Mouse (Mus musculus) liver, embryonic 16.5 days (tissue): ENCODE measurements around the gene Rorb. TPM values are rescaled to one million over a fixed set of nuclear protein-coding genes. Genes with fewer than 3 reads are reported as not detected.

Experiments used
- ATAC-seq: fragments of 200-750 bp; cut with Nextera tagmentation; 2 replicates; pipeline ENCODE4 v1.8.0; 2017; ENCODE audit warnings: low read depth, mild to moderate bottlenecking, moderate number of reproducible peaks, moderate library complexity
- H3K27ac ChIP-seq: fragments of 300-500 bp; sonication (generic); 2 replicates; pipeline ENCODE4 v1.5.1; 2014; ENCODE audit warnings: mild to moderate bottlenecking, low read length
- H3K27me3 ChIP-seq: fragments of 300-500 bp; sonication (generic); 2 replicates; pipeline ENCODE4 v1.6.1; 2014; ENCODE audit warnings: low read depth, low read length, mixed read lengths; ENCODE audit not compliant: control insufficient read depth, insufficient read depth
- H3K36me3 ChIP-seq: fragments of 300-500 bp; sonication (generic); 2 replicates; pipeline ENCODE4 v1.6.1; 2014; ENCODE audit warnings: mild to moderate bottlenecking; ENCODE audit not compliant: control insufficient read depth, insufficient read depth
- H3K4me1 ChIP-seq: fragments of 300-500 bp; sonication (generic); 2 replicates; pipeline ENCODE4 v1.6.1; 2014; ENCODE audit warnings: low read depth, low read length, mixed read lengths; ENCODE audit not compliant: control insufficient read depth
- H3K4me2 ChIP-seq: fragments of 300-500 bp; sonication (generic); 2 replicates; pipeline ENCODE4 v1.6.1; 2014; ENCODE audit warnings: low read depth, low read length, mixed read lengths
- H3K4me3 ChIP-seq: fragments of 300-500 bp; sonication (generic); 2 replicates; pipeline ENCODE4 v1.5.1; 2014; ENCODE audit warnings: low read depth, mild to moderate bottlenecking, low read length
- H3K9ac ChIP-seq: fragments of 300-500 bp; sonication (generic); 2 replicates; pipeline ENCODE4 v1.6.1; 2014; ENCODE audit warnings: low read depth, low read length
- H3K9me3 ChIP-seq: fragments of 300-500 bp; sonication (generic); replicated peaks from 2 replicates; pipeline ENCODE4 v1.6.1; 2016; ENCODE audit warnings: low read length; ENCODE audit not compliant: control insufficient read depth
- WGBS: fragments of 180-500 bp; shearing (Covaris S2); extraction: QIAGEN DNeasy Blood & Tissue Kit; methylation state at CpG from one replicate; pipeline ENCODE4 v1.1.7; 2014; ENCODE audit not compliant: insufficient replicate concordance; 5-methylcytosine and 5-hydroxymethylcytosine counted together
- polyA plus RNA-seq: library from polyadenylated mRNA; unstranded; fragments of >200 nt; fragmentation: Nextera tagmentation; extraction: Ambion mirVana; gene quantifications from 2 replicates; pipeline ENCODE4 v1.2.1, GENCODE M21; 2015

Rorb gene
- polyA plus RNA-seq, 1 experiment from 2014 or later: 0.02 TPM

- no peaks in the 10 kb centered on the region for H3K27me3 ChIP-seq
- no peak overlapping the region for H3K4me2 ChIP-seq
- H3K4me3 ChIP-seq: no peak overlapping the region
- no peak for ATAC-seq
- no peaks in the 10 kb centered on the region for H3K4me1 ChIP-seq
- H3K27ac ChIP-seq: no peak overlapping the region
- WGBS: 69% methylated on average over 8 of the region's 8 CpGs
- H3K9me3 ChIP-seq: no peaks in the 10 kb centered on the region
- H3K9ac ChIP-seq: no peak overlapping the region
- H3K36me3 ChIP-seq: no peaks in the 10 kb centered on the region
Observed at GRCm38 (mm10) chr19:19058201-19058600, 52.8 kb downstream of the Rorb start.

DNA sequence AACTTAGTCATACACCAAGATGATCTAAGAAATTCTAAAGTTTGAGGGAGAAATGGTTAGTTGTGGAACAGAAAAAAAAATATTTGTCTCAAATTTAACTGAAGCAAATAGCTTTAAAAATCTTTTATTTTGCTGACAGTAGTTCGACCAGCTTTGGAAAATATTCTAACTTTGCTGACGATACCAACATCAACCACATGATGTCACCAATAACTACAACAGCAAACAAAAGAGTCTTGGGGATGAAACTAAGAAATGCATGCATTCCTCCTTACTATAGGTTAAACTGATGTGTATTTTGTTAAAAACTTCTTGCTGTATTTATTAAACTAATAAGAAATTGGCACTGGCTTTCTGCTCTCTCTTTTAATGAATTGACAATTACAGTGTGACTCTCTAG, 67.9 kb downstream of the Rorb start:
- Histone ChIP-seq H3K36me3 (no peaks in the 10 kb centered on the region), H3K9me3 (no peaks in the 10 kb centered on the region)
- WGBS: 31% methylated on average over 2 of the region's 2 CpGs

GRCm38 (mm10) chr19:19040800-19041199, 70.2 kb downstream of the Rorb start:
- Histone ChIP-seq H3K9ac (no peak overlapping the region), H3K4me1 (no peaks in the 10 kb centered on the region), H3K4me2 (no peak overlapping the region), H3K4me3 (no peak overlapping the region), H3K27ac (no peak overlapping the region), H3K27me3 (no peaks in the 10 kb centered on the region), H3K9me3 (no peaks in the 10 kb centered on the region), H3K36me3 (no peaks in the 10 kb centered on the region)
- no peak for ATAC-seq
- WGBS: 46% methylated on average over 2 of the region's 2 CpGs

More for the DNA sequence above, 67.9 kb downstream of the Rorb start:
- H3K4me3 ChIP-seq: no peak overlapping the region
- H3K27me3 ChIP-seq: no peaks in the 10 kb centered on the region
- no peaks in the 10 kb centered on the region for H3K4me1 ChIP-seq
- H3K27ac ChIP-seq: no peak overlapping the region
- no peak overlapping the region for H3K9ac ChIP-seq
- no peak for ATAC-seq
- no peak overlapping the region for H3K4me2 ChIP-seq

DNA sequence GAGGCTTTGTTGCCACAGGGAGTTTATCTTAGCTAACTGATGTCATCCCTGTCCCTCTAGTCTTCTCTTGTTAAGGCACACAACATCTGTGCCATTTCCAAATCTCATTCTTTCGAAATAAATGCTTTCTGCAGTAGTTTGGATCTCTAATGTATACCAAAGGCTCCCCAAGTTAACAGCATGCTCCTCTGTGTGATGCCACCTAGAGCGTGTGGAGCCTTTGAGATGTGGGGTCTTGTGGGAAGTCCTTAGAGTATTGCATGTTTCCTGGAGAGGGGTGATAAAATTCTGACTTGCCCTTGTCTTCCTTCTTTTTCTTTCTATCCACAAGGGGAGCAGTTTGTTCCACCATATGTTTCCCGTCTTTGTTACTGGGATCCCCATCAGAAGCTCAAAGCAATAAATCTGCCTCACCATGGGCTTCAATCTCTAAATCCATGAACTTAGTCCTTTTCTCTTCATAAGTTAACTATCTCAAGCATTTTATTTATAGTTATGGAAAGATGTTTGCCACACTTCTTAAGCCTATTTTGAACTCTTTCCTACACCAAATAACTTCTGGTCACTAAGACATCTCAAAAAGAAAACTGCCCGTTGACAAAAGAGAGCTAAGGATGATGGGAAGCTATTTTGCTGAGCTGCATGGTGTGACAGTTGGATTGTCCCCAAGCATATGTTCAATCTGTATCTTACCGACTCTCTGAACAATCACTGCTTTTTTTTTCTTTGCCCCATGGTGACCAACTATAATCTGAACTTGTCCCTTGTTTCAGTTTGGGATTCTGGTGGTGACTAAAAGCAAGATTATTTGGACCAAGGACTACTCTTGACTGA, 76.3 kb downstream of the Rorb start:
- WGBS: 55% methylated on average over 5 of the region's 5 CpGs
- ATAC-seq: no peak
- H3K27me3 ChIP-seq: no peaks in the 10 kb centered on the region
- no peak overlapping the region for H3K9ac ChIP-seq
- H3K4me3 ChIP-seq: no peak overlapping the region
- no peaks in the 10 kb centered on the region for H3K4me1 ChIP-seq
- H3K9me3 ChIP-seq: no peaks in the 10 kb centered on the region
- H3K36me3 ChIP-seq: no peaks in the 10 kb centered on the region
- H3K4me2 ChIP-seq: no peak overlapping the region
- H3K27ac ChIP-seq: no peak overlapping the region

DNA sequence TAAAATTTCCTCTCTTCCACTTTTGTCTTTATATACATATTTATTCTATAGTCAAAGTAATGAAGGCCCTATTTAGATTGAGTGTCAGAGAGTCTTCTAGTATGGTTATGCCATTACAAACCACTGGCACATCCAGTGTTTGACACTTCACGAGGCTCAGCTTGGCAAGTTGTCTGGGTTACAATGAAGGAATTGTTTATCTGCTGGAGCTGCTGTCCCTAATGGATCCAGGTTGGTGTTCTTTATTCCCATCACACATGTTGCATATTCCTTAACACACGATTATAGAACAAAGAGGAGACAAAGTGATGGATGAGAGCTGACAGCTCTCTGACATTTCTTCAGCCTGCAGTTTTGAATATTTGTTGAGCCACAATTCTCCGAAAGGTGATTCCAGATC, 77.0 kb downstream of the Rorb start:
- 54% methylated on average over 3 of the region's 3 CpGs for WGBS
- no peak for ATAC-seq
- H3K27ac ChIP-seq: no peak overlapping the region
- H3K9ac ChIP-seq: no peak overlapping the region
- no peaks in the 10 kb centered on the region for H3K9me3 ChIP-seq
- no peak overlapping the region for H3K4me2 ChIP-seq
- no peaks in the 10 kb centered on the region for H3K36me3 ChIP-seq
- H3K4me1 ChIP-seq: no peaks in the 10 kb centered on the region
- no peak overlapping the region for H3K4me3 ChIP-seq
- no peaks in the 10 kb centered on the region for H3K27me3 ChIP-seq

DNA sequence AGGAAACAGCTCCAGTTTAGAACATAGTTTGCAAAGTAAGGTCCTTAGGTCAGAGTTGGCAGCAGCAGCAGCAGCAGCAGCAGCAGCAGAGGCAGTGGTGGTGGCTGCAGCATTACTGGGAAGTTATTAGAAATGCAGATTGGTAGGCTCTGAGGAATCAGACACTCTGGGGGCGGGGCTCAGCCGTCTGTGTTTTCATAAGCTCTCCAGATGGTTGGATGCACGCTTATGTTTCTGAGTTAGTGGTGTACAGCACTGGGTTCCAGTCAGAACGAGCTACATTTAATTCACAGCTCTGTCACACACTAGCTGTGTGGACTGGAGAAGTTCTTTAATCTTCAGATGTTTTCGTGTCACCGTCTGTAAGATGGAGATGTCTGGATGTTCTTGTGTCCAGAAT, 105.9 kb downstream of the Rorb start:
- Histone ChIP-seq H3K36me3 (no peaks in the 10 kb centered on the region), H3K27me3 (no peaks in the 10 kb centered on the region), H3K4me1 (no peaks in the 10 kb centered on the region), H3K27ac (no peak overlapping the region), H3K9ac (no peak overlapping the region), H3K4me2 (no peak overlapping the region), H3K4me3 (no peak overlapping the region), H3K9me3 (no peaks in the 10 kb centered on the region)
- 49% methylated on average over 6 of the region's 6 CpGs for WGBS
- ATAC-seq: no peak

DNA sequence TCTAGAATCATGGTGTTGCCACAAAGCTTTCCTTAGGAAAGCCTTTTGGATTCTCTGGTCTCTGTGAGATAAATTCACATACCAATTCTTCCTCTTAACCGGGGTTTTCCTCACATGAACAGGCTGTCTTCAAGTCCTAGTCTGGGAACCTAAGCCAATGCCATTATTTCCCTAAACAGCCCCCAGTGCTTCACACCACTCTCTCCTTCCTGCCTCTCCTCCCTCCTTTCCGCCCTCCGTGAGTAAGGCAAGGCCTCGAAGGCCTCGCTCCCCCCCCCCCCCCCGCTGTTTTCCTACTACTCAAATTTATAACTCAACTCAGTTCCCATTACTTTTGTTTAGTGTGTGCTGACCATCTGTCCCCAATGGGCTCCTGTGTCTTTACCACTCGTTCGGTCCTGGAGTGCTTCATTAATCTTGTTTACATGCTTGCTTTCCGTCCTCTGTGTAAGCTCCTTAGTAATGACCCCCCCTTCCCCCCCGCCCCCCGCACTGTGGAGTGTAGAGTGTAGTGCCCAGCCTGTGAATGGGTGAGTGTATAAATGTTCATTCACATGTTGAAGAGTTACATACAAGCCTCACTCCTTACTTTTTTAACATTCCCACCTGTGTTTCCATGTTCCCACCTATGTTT, 106.9 kb downstream of the Rorb start:
- 72% methylated on average over 9 of the region's 11 CpGs for WGBS
- Histone ChIP-seq H3K4me2 (no peak overlapping the region), H3K27me3 (no peaks in the 10 kb centered on the region), H3K4me1 (no peaks in the 10 kb centered on the region), H3K9ac (no peak overlapping the region), H3K4me3 (no peak overlapping the region), H3K27ac (no peak overlapping the region), H3K9me3 (no peaks in the 10 kb centered on the region), H3K36me3 (no peaks in the 10 kb centered on the region)
- ATAC-seq: no peak

- no peak overlapping the region for H3K4me2 ChIP-seq
- H3K4me1 ChIP-seq: no peaks in the 10 kb centered on the region
- no peak for ATAC-seq
- no peak overlapping the region for H3K27ac ChIP-seq
- WGBS: 68% methylated on average over 8 of the region's 8 CpGs
- H3K27me3 ChIP-seq: no peaks in the 10 kb centered on the region
- H3K9ac ChIP-seq: no peak overlapping the region
- H3K9me3 ChIP-seq: no peaks in the 10 kb centered on the region
- no peaks in the 10 kb centered on the region for H3K36me3 ChIP-seq
- no peak overlapping the region for H3K4me3 ChIP-seq
Observed at GRCm38 (mm10) chr19:18998966-18999365, 112.0 kb downstream of the Rorb start.

GRCm38 (mm10) chr19:18997711-18998110, 113.3 kb downstream of the Rorb start:
- H3K27me3 ChIP-seq: no peaks in the 10 kb centered on the region
- 30% methylated on average over 1 of the region's 1 CpGs for WGBS
- H3K36me3 ChIP-seq: no peaks in the 10 kb centered on the region
- no peak for ATAC-seq
- no peaks in the 10 kb centered on the region for H3K4me1 ChIP-seq
- H3K9ac ChIP-seq: no peak overlapping the region
- H3K9me3 ChIP-seq: no peaks in the 10 kb centered on the region
- H3K4me3 ChIP-seq: no peak overlapping the region
- no peak overlapping the region for H3K4me2 ChIP-seq
- no peak overlapping the region for H3K27ac ChIP-seq
